Mouse (Mus musculus) cerebellum, adult 9-10 months (tissue): Measurements from ENCODE around the gene Rpl3l.
A peak's percentile ranks its signal among the peaks of the same experiment; 100 is the strongest.

Source experiments
- DNase-seq: peaks from one replicate; pipeline ENCODE4 v3.0.0; 2022

Rpl3l gene

DNA sequence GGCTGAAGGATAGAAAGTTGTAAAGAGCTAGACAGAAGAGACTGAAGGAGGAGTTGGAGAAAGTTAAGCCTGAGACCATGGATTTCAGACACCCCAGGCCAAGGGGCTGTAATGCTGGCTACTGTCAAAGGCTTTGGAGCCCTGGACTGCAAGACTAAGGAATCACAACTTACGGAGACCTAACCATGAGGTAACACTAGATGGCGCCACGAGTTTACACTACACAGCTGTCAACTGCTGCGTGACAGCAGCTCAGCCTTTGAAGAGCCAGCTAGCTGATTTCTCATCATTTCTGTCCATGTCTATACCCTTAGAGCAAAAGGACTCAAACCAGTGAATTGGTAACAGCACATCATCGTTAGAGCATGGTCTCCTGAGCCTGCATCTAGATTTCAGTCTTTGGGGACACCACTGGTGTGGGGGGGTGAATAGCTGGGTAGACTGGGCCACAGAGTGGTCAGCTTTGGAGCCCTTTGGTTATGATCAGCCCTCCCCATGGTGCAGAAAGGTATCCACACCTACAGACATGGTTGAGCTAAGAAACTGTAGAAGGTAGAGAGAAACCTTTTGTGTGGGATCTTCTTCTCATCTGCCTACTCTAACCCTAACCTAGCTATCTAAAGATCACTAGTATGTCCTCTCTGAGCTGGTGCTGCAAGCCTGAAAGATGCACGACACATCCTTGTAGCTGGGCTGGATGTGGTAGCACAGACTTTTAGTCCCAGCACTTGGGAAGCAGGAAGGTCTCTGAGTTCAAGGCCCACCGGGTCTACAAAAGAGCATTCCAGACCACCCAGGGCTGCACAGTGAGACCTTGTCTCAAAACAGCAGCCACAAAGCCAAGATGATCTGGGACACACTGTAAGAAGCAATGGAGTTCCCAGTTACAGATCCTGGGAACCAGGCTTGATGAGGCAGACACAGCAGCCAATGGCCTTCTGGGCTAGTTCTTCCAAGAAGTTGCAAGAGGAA is 18.2 kb downstream of the Rpl3l start:
- peak; percentile 75 for DNase-seq

DNA sequence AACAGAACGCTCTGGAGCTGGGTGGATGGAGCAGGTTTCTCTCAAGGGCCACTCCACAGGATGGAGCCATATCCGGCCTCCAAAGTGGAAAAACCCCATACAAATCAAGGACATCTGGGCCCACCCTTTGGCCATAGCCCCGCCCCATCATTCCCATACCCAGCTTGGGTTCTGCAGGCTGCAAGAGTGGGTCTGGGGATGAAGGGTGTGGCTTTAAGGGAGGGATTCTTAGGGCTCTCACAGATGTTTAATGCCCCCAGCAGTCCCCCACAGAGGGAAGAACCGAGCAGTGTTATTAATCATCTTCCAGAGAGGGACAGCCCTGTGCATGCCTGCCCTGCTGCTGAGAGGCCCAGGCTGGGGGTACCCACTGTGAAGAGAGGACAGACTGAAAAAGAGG is 19.4 kb downstream of the Rpl3l start:
- DNase-seq, result no peak

DNA sequence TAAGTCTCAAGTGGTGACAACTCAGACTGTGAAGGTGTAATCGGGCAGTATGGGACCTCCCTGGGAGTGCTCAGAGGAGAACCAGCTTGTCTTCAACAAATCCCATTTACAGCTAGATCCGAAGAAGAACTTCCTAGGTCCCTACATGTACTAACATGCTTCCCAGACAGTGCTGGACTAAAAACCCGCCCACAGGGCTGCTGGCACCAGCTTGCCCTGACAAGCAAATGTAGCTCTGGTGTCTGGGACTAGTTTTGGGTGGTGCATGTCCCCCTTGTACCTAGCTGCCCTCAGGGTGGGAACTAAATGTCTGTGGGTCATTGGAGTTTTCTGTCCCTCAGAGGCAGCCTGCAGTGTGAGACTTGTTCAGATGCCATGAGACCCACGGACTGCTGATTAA is 23.9 kb downstream of the Rpl3l start:
- no peak for DNase-seq

DNA sequence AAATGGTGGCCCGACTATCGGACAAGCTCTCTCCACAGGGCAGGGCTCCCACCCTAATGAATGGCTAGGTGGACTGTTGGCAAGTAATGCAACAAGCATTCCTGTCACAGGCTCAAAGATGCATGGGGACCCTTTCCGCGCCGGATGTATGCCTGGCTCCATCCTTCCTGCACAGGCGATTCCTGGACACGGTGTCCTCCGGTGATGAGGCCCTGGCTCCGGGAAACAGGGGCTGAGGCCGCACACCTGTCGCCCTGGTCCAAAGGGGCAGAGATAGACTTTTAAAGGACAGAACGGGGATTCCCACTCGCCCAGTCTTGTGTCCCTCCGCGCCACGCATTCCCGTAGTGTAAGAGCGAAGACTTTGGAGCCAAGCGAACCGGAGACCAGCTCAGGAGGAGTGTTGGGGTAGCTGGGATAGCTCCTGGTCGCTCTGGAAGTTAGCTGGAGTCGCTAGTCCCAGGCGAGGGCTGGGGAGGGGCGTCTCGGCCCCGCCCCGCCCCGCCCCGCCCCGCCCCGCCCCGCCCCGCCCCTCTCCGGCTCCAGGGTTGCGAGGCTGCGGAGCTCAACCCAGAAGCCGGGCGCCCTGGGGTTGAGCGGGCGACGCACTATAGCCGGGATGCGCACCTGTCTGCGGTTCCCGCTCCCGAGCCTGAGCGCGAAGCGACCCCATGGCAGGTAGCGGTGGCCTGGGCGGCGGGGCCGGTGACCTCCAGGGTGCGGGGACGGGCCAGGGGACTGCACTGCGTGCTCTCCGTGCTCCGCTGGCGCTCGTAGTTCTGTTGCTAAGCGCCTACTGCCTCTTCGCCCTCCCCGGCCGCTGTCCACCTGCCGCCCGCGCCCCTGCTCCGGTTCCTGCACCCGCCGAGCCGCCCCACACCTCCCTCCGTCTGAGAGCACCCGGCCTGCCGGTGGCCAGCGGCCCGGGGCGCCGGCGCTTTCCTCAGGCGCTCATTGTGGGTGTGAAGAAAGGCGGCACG is 25.1 kb downstream of the Rpl3l start, which contains the start of gene Hs3st6:
TSS of gene Hs3st6 (plus strand) at position 574 of the 980 bp plus-strand sequence.
- no peak for DNase-seq

DNA sequence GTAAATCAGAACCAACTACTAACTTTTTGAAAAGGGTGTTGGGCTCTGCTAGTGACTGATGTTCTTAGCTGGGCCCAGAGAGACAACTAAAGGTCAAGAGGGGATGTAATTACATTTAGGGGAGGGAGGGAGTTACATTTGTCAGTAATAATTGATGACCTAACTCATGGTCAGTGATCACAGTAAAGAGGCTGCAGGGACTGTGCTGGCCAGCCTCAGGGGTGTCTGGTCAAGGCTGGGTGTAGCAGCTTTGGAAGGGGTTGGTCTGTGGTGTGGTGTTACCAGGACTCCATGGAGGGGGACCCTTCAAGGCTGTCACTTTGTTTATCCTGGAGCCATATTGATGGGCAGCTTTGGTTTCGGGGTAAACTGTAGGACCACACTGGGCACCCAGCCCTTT is 29.8 kb downstream of the Rpl3l start:
- no peak for DNase-seq

DNA sequence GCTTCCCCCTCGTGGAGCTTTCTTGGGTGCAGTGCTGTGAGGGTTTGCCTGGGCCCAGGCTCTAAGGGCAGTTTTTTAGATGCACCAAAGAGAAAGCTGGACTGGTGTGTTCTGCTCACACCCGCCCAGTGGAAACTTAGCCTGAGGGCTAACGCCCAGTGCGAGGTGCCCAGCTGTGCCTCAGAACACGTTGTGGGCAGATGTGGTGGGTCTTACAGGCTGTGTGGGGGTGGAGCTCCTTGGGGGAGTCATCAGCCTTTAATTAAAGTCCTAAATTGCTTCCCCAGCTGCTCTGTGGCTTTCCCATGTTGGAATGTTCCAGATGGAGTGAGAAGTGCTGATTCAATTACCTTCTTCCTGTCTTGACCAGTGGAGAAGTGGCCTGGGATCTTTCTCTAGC is 33.5 kb downstream of the Rpl3l start:
- no peak for DNase-seq

DNA sequence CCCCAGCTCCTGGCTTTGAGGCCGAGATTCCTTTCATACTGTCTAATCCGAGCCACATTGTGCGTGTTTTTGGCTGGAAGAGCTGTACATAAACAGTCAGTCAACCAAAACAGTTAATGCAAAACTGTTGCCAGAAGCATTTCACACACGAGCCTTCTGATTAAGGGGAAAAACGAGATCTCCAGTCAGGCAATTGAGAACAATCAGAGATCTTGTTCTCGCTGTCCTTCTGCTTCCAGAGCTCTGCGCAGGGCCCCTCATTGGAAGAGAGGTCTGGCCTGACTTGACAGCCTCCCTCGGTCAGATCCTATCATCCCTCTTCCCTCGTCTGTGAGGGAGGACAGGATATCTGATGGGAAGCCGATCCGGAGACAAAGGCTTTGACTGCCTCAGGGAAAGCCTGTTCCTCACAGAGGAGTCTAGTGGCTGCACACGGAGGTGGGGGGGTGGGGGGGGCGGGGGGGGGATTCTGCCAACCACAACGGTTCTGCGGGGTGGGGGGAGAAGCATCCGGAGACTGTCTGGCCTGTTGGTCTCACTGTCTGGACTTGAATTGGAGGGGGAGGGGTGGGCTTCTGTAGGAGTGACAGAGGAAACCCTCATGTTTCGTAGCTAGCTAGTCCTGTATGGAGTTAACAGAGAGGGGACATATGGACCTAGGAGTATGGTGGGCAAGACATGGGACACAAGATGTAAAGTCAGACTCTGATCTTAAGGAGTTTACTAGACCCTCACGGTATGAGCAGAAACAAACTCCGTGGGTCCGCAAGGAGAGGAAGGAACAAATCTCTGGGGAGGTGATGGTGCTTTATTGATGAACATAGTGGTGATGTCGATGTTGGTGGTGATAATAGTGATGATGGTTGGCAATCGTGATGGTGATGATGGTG is 37.6 kb downstream of the Rpl3l start:
- no peak for DNase-seq

DNA sequence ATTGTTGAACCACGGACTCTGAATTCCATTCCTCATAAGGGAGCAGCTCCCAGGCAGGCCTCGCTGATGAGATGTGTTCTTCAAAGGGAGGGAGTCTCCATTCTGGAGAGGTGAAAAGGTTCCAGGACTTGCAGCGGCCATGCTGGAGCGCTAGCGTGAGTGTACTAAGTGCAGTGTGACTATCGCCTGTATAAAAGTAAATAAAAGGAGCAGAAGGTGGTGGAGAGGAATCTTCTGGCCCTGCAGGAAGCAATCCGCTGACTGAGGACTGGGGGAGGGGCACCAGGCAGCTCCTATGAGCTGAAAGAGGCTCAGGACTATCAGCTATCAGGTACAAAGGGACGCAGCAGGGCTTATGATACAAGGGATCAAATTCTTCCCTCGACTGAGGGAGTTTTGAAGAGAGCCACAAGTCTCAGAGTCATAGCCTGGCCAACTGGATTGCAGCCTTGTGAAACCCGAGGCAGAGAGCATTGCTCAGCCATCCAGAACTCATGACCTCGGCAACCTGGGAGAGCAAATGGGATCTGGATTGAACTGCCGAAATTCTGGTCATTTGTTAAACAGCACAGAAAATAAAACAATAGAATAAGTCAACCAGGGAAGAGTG is 38.8 kb downstream of the Rpl3l start:
- no peak for DNase-seq

DNA sequence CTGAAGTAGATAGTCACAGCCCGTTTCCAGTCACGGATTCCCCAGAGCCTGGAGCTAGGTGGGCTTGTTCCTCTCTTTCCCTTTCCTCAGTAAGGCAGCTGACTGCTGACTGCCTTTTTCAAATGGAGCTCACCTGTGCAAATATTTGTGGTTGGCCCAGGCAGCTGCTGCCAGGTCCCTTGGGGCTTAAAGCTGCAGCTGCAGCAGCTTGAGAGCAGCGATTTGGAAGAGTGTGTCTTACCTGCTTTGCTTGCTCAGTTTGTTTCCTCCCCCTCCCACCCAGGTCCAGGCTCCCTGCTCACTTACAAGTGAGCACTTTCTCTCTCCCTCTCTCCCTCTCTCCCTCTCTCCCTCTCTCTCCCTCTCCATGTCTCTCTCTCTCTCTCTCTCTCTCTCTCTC is 41.5 kb downstream of the Rpl3l start:
- DNase-seq, result no peak

DNA sequence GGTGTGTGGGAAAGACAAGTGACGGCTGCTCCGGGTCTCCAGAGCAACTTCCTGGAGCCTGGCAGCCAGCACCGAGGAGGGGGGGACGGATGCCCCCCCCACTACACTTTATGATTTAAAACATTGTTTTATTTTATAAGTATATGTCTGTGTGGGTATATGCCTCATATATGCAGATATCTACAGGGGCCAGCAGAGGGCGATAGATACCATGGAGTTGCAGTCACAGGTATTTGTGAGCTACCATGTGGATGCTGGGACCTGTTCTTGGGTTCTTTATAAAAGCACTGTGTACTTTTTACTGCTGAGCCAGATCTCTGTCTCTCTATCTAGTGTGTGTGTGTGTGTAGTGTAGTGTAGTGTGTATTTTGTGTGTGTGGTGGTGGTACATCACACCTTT is 45.6 kb downstream of the Rpl3l start:
- no peak for DNase-seq

DNA sequence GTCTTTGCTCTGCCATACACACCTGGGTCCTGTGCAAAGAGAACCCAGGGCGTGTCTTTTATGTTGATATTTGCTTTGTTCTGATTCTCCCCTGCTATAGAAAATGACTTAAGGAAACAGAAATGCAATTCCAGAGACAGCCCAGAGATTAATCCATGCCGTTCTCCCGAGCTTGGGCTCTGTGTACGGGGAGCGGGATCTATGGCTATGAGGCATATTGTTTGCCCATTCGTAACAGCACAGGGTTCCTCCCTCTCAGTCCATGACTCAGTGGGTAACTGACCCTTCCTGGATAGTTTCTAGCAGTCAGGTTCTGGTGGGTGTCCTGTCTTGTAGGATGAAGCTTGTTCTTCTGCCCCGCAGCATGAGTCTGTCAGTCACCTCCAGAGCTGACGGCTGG is 47.6 kb downstream of the Rpl3l start:
- no peak for DNase-seq

DNA sequence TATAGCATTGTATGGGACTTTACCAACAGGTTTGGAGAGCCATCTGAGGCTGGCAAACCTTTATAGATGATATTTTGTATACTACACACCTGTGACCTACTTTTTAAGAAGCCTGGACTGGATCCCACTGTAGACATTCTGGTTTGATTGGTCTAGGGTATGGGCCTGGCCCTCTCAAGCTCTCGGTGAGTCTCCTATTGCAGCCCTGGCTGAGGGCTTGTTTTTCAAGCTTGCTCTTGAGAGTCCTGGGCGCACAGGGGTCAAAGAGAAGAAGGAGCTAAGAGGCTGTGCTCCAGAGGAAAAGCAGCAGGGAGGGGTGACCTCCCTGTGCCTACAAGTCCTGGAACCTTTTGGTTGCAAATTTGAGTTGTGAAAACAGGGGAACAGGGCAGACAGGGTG is 49.5 kb downstream of the Rpl3l start:
- no peak for DNase-seq

DNA sequence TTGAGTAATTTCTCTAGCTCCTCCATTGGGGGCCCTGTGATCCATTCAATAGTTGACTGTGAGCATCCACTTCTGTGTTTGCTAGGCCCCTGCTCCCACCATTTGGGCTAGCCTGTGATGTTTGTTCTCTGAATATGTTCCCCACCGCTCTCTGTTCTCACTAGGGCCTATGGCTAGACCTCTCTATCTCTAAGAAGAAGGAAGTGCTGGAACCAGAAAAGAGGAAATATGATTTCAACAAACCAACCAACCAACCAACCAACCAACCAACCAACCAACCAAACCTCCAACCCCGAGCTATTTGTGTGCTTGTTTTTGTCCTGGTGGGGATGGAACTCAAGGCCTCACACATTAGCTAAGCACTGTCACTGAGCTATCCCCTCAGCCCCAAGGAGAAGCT is 53.2 kb downstream of the Rpl3l start:
- DNase-seq, result no peak
